Mouse (Mus musculus) urinary bladder, adult 2 months (tissue): ENCODE results near the gene Frs3. TPM values are rescaled to one million over a fixed set of nuclear protein-coding genes. Genes with fewer than 3 reads are reported as not detected.

Experiments used
- DNase-seq: peaks from one replicate; pipeline ENCODE4 v3.0.0; 2022; ENCODE audit warnings: low spot score
- polyA plus RNA-seq: library from polyadenylated mRNA; depleted of rRNA; stranded (reverse); fragments of >200 nt; gene quantifications from 2 replicates; pipeline ENCODE4 v1.2.3, GENCODE M21; 2012; rRNA removed

The Frs3 gene
- polyA plus RNA-seq, 1 experiment = 10.1 TPM

DNA sequence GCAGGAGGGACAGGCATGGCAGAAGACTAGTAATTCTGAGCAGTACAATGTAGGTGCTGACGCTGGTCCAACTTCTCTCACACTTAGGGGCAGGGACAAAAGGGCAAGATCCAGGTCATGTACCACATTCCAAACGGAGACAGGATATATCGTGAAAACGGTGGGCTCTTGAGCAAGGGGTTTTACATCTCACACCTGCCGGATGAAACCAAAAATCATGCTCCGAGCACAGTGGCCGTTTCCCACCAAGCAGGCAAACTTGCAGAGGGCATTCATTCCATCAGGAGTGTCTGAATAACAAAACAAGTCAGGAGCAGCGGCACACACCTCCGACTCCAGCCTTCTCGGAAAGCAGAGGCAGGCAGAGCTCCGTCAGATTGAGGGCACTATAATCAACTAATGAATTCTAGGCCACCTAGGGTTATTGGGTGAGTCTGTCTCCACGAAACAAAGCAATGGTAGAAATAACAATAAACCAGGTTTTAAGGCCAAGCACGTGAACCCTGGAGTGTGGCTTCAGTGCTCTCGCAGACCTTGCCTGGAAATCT is 46.8 kb downstream of the Frs3 start:
- DNase-seq = no peak

DNA sequence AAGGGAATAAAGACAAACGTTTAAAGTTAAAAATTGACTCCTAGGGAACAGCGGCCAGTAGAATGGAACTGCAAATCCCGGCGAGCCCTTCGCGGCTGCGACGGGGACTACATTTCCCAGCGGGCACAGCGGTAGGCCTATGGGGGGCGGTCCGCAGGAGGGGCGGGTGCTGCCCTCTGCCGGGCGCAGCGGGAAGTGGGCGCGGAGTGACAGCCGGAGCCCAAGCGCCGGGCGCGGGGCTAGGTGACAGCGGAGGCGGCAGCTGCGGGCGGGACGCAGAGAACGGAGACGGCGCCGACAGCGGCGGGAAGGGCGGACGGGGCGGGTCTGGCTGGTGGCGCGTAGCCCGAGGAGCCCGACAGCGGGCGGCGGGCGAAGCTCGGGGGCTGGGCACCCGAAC is 48.0 kb downstream of the Frs3 start, which contains the start of gene Tfeb:
Tfeb (plus strand) TSS at position 175 of the 400 bp plus-strand sequence.
- DNase-seq = peak; percentile 98

DNA sequence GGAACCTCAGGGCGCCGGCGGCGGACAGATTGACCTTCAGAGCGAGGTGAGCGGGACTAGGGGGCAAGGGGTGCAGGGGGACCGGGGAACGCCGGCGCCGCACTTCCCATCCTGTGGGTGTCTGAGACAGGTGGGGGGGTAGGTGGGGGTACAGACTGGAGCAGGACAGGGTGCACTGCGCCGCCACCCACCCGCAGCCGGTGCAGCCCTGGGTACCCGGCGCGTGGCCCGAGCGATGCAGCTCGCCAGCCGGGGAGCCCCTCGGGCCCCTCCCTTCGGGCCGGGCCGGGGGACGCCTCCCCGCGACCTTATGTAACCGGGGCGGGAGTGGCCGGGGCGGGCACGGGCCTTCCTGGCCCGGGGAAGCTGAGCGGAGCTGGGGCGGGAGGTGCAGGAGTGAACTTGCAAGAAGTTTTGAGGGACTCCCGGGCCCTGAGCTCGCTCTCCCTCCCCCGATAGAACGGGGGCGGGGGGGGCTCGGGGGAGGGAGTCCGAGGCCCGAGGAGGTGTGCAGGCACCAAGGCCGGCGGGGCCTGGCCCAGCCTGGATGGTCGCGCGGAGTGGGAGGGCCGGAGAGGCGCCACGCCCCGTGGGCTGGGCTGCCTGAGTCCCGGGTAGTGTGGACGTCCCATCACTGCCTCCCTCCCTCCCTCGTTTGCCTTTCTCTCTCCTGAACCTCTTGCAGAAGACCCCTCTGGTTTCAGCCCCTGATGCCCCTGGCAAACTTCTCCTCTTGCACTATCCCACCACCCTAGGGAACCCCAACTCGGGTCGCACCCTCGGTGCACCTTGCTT is 48.6 kb downstream of the Frs3 start:
- DNase-seq = peak; percentile 78

DNA sequence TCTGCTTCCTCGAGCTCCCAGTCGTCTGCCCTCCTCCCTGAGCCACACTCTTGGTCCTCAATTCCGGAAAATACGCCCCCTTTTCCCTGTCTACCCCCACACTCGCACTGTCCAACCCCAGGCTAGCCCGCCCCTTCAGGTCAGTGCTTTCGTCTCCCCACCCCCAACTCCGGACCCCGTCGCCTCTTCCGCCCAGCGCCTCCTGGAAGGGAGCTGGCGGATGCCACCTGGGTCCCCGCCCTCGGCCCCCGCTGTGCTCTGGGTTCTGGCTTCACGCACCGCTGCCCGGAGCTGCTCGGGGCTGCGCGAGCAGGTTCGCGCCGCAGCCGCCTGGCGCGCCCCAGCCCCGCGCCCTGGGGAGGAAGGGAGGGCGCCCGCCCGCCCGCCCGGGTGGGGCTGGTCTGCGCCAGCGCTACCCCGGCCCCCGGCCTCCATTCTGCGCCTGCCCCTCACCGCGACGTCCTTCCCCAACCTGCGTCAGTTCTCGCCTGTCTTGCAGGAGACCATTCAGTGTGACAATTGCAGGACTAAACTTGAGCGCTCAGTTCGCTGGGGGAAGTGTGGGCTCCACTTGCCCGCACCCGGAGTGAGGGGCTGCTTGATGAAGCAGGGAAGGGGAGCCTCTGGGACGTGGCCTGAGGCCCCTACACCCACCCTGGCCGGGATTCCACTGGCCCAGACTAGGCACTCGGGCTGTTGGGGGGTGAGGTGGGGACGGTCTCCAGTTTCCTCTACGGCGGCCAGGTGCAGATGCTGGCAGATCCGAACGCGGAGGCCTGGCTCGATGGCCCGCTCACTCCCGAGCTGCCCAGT is 49.4 kb downstream of the Frs3 start:
- peak; percentile 45 for DNase-seq

DNA sequence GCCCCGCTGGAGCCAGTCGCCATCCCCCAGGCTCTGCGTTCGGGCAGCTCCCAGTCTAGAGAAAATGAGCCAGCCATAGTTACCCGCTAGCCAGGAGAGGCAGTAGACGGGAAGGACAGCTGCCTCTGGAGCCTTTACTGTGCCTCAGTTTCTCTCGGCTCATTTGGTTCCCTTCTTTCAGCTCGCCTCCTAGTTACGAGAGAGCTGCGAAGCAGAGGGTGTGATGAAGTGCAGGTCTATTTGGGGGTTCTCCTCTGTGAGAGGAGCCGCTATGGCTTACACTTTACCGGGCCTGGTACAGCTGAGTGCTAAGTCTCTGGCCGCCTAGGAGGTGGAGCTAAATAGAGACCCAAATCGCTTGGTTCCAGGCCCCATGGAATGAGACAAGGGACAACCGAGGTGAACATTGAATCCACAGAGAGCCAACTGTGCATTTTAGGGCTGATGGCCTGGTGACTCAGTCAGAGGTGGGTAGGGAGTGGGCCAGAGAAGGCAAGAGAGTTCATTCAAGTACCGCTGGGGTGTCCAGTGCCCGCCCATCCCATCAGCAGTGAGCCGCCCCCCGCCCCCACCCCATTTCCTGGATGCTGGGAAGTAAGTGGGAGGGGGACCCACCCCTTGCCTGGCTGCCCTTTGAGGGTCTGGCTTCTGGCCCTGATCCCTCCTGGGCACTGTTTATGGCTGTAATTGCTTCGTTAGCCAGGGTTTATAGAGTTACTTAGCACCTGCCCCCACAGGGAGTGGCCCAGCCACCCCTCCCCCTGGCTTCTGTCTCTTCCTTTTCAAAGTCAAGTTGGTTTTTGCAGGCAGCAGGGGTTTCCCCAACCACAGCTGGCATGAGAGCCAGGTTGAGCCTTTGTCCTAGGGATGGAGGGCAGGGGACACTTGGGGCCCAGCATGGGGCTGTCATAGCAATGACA is 50.3 kb downstream of the Frs3 start:
- no peak for DNase-seq

DNA sequence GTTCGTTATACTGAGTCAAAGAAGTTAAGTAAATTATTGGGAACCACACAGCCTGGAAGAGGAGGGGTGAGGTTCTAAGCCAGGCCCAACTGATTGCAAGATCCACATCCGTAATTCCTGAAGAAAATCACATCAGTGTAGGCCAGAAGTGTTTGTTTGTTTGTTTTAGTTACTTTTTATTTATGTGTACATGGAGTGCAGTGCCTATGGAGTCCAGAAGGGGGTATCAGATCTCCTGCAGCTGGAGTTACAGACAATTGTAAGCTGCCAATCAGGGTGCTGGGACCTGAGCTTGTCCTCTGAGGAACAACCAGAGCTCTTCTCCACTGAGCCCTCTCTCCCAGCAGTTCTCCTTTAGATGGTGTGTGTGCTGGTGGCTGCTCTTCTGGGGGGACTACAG is 51.4 kb downstream of the Frs3 start:
- no peak for DNase-seq

DNA sequence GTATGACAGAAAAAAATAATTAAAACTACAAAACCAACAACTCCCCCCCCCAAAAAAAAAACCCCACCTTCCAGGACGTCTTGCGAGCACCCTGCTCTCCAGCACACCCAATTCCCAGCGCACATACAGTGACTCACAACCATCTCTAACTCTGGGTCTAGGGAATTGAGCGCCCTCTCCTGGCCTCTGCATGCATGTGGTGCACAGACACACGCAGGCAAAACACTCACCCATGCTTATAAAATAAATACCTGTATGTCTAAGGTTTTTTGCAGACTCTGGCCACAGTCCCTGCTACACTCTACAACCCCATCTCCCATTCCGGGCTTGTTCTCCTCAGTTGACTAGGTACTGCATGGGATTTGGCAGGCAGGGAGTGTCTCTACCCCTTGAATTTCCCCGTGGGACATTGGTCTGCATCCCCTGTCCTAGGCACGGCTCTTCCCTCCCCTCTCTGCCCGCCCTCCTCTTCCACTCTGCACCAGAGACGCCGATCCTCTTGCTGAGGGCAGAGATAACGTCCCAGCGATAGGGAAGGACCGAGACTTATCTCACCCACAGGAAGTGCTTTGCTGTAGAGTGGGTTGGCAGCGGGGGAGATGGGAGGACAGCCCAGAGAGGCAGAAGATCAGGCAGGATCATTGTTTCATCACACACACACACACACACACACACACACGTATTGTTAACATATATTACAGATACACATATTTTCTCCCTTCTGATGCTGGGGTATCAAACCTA is 54.3 kb downstream of the Frs3 start:
- DNase-seq = no peak

DNA sequence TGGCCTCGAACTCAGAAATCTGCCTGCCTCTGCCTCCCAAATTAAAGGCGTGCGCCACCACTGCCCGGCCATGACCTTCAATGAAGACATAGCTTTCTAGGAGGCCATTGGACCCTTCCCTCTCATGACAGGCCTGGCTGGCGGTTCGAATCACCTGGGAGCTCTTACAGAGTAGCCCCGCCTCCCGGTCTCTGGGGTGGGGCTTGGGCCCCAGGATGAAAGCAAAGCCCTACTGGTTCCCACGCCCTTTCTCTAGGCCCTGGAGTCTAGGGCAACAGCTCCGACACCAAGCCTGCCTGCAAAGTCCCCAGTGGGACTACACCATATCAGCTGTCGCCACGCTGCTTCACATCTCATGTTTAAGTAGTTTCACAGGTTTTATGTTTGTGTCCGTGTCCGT is 55.3 kb downstream of the Frs3 start:
- DNase-seq = no peak

DNA sequence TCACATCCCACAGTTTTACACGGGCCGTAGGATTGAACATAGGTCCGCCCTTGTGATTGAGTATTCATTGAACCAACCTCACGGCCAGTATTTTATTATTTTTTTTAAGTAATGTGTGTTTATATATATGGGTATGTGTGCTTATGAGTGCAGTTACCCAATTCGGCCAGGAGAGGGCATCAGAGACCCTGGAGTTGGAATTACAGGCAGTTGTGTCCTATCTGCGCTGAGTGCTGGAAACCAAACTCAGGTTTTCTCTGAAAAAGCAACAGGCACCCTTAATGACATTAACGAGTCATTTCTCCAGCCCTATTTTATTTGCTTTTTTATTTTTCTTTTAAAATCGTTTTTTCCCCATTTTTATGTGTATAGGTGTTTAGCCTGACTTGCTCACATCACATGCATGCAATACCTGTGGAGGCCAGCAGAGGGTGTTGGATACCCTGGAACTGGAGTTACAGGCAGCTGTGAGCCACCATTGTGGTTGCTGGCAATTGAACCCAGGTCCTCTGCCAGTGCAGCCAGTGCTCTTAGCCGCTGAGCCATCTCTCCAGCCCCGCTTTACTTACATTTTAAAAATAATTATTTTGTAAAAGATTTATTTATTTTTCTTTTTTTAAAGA is 56.0 kb downstream of the Frs3 start:
- no peak for DNase-seq

DNA sequence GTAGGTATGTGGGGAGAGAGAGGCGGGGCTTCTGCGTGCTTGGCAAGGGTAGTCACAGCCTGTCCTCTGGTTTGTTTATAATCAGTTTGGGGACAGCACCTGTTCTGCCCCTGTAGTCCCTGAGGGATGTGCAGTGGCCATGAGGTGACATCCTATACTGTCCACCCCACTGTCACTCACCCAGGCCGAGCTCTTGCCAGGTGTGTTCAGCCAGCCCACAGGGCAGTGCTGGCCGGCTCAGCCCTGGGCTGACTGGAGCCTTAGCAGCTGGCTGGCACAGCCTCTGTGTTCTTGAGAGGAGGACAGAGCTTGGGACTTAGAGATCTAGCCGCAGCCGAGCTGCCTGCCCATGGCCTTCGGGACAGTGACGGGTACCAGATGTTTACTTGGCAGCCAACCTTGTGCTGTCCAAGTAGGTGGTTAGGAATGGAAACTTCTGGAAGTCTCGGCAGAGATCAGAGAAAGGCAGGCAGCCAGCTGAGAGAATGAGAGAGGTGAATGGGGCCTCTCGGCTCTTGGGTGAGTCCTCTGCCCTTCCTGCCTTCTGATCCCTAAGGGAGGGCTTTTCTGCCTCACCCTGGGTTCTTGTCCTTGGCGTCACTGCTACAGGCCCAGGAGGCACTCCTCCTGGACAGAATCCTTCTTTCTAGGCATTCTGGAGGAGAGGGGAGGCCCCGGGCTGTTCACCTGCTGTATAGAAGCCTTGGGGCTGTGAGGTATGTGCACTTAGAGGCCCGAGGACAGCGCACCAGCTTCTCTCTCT is 60.1 kb downstream of the Frs3 start:
- no peak for DNase-seq

DNA sequence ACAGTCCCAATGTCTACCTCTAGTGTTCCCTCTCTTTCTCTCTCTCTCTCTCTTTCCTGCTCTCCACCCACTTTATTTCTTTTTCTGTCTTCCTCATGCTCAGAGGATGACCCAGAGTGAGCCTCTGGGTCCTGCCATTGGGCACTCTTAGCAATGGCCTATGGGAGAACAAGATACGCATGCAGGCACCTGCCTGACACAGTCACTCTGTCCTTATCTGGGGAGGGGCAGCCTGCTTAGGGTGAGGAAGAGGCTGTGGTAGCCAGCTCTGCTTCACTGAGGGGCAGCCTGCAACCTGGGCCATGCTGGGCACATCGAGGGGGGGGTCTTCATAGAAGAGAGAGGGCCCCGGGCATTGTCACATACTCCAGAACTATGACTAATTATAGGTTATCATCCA is 60.8 kb downstream of the Frs3 start:
- DNase-seq = no peak

DNA sequence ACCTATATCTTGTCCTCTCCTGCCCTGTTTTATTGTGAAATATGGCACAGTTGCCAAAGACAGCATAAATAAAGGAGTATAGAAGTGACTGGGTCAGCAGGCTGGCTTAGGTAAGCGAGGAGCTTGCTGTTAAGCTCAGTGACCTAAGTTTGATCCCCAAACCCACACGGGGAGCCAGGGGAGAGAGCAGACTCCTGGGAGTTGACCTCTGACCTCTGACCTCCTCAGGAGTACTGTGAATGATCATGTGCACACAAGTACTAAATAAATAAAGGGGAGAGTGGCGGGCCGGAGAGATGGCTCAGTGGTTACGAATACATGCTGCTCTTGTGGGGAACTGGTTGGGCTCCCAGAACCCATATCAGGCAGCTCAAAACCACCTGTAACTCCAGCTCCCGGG is 61.3 kb downstream of the Frs3 start:
- no peak for DNase-seq

DNA sequence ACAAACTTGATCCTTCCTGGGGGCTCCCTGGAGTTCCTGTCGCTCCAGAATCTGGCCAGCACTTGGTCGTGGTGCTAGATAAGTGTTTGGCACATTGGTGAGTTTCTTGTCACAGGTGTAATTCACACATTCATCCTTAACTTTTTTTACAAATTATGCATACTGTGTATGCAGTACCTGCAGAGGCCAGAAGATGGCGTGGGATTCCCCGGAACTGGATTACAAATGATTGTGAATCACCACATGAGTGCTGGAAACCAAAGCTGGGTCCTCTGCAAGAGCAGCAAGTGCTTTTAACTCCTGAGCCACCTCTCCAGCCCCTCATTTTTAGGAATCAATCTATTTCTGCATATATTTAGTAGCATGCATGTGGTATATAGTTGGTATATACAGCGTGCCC is 63.0 kb downstream of the Frs3 start:
- DNase-seq = no peak

DNA sequence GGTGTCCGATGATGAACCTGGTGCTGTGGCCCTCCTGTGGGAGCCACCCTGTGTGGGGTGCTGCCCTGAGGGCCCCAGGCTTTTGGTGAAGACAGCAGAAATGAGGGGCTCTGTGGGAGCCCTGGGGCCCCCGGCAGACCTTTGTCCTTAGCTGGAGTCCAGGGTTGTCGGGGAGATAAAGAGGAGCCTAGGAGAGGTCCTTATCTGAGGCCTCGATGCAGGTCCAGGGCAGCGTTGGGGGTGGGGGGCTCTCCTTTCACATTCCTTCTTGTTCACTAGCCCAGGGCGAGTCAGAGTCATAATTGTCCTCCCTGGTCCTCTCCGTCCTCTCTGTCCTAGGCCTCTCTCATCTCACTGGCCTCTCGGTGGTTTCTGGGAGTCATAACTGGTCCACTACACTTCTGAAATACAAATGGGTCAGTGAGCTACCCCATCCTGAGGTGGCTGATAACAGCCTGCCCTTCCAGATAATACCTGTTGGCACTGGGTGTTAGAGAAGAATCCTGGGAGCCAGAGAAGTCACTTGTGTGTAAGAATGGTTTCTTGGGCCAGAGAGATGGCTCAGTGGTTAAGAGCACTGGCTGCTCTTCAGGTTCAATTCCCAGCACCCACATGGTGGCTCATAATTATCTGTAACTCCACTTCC is 64.4 kb downstream of the Frs3 start:
- no peak for DNase-seq

Other genes starting within 250 kb of the Frs3 start
- 29.5 and 33.2 TPM in 2 replicates for gene Taf8, start 186.7 kb upstream of the Frs3 start, polyA plus RNA-seq
- gene Ccnd3, start 184.0 kb upstream of the Frs3 start, polyA plus RNA-seq = 110 and 134 TPM in 2 replicates
- gene Bysl, start 77.5 kb upstream of the Frs3 start, polyA plus RNA-seq = 15.3 and 15.5 TPM in 2 replicates
- 33.7 and 48.5 TPM in 2 replicates for gene Med20, start 77.4 kb upstream of the Frs3 start, polyA plus RNA-seq
- gene Gm20517, start 77.4 kb upstream of the Frs3 start, polyA plus RNA-seq = 0.76 and 0.96 TPM in 2 replicates
- 6.5 and 7.6 TPM in 2 replicates for gene Usp49, start 58.3 kb upstream of the Frs3 start, polyA plus RNA-seq
- 110 and 111 TPM in 2 replicates for gene Tomm6, start 644 bp upstream of the Frs3 start, polyA plus RNA-seq
- 1.2 and 1.9 TPM in 2 replicates for gene Gm21981, start 5.4 kb downstream of the Frs3 start, polyA plus RNA-seq
- 1.4 and 1.5 TPM in 2 replicates for gene Prickle4, start 5.7 kb downstream of the Frs3 start, polyA plus RNA-seq
- 0.09 TPM in 1 of 2 replicates, not detected in the other for gene Pgc, start 37.8 kb downstream of the Frs3 start, polyA plus RNA-seq
- gene Tfeb, start 48.0 kb downstream of the Frs3 start, polyA plus RNA-seq = 14.5 and 20.3 TPM in 2 replicates
- 28.5 and 36.2 TPM in 2 replicates for gene Mdfi, start 145.7 kb downstream of the Frs3 start, polyA plus RNA-seq
- gene Foxp4, start 235.6 kb downstream of the Frs3 start, polyA plus RNA-seq = 23.6 and 36.5 TPM in 2 replicates